Mouse (Mus musculus) CH12.LX (cell line): Measurements from ENCODE around the gene 2410004B18Rik.

Experiments
- CHD1 ChIP-seq: IDR thresholded peaks from 2 replicates; pipeline ENCODE4 v1.6.1; 2012; ENCODE audit warnings: low read depth, low read length, improper control_type of control experiment, inconsistent platforms
- CHD2 ChIP-seq: IDR thresholded peaks from 2 replicates; pipeline ENCODE4 v1.6.1; 2011; ENCODE audit warnings: low read length, improper control_type of control experiment
- CTCF ChIP-seq, 2 experiments: IDR thresholded peaks in 1 of 2; conservative IDR thresholded peaks in 1 of 2; 2 replicates each; pipeline ENCODE4 v1.5.1; 2011 to 2012; ENCODE audit warnings: low read depth in 2 of 2, low read length in 2 of 2, improper control_type of control experiment in 1 of 2, inconsistent platforms in 1 of 2, mild to moderate bottlenecking in 1 of 2, moderate library complexity in 1 of 2
- HCFC1 ChIP-seq: IDR thresholded peaks from 2 replicates; pipeline ENCODE4 v1.6.1; 2012; ENCODE audit warnings: low read depth, mild to moderate bottlenecking, inconsistent platforms, low read length, improper control_type of control experiment
- MEF2A ChIP-seq: IDR thresholded peaks from 2 replicates; pipeline ENCODE4 v1.6.1; 2014; ENCODE audit warnings: low read depth, mild to moderate bottlenecking, inconsistent platforms, low read length, improper control_type of control experiment, borderline replicate concordance
- MXI1 ChIP-seq: IDR thresholded peaks from 2 replicates; pipeline ENCODE4 v1.6.1; 2011; ENCODE audit warnings: mild to moderate bottlenecking, low read depth, low read length, improper control_type of control experiment
- NELFE ChIP-seq: IDR thresholded peaks from 2 replicates; pipeline ENCODE4 v1.6.1; 2011; ENCODE audit warnings: low read depth, low read length, improper control_type of control experiment
- POLR2AphosphoS2 ChIP-seq: IDR thresholded peaks from 2 replicates; pipeline ENCODE4 v1.6.1; 2011; ENCODE audit warnings: low read depth, low read length, improper control_type of control experiment
- ZC3H11A ChIP-seq: IDR thresholded peaks from 2 replicates; pipeline ENCODE4 v1.6.1; 2012; ENCODE audit warnings: low read depth, mild to moderate bottlenecking, inconsistent platforms, low read length, improper control_type of control experiment

DNA sequence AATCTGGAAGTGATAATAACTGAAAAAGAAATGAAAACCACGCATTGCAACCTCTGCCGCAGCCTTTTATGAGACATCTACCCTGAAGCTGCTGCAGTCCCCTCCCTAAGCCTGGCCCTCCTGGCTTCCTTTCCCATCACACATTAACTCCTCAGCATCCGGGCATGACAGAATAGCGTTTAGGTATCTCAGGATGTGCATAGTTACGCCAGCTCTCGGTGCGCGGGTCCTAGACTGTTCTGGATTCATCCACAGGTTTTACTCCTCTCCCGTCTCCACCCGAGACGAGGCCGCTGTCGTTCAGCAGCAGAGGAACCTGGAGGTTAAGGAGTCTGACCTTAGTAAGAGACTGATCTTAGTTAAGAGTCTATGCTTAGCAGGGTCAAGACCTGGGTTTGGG lies 53.3 kb downstream of the 2410004B18Rik start:
- TF ChIP-seq CTCF (conservative IDR thresholded peaks at IDR 0.05 in 1 of 2, IDR thresholded peaks at IDR 0.05 in 1 of 2; ENCODE audit: low read depth in 2 of 2, low read length in 2 of 2) (no peak), MXI1 (no peak), CHD2 (no peak), NELFE (no peak), POLR2AphosphoS2 (no peak), CHD1 (no peak), MEF2A (no peak), HCFC1 (no peak), ZC3H11A (no peak)
